Mouse (Mus musculus) liver, embryonic 15.5 days (tissue): ENCODE measurements at regions not wholly inside any gene's neighbourhood (a gene's known extent, or its start where the extent isn't known, plus 50 kb on each side); places are given as distances from the start of the nearest gene placed in this dataset.

Source experiments
- ATAC-seq: fragments of 200-750 bp; cut with Nextera tagmentation; 2 replicates; pipeline ENCODE4 v1.8.0; 2017; ENCODE audit warnings: moderate number of reproducible peaks, mild to moderate bottlenecking, moderate library complexity; ENCODE audit not compliant: insufficient read depth
- H3K27ac ChIP-seq: fragments of 300-500 bp; sonication (generic); replicated peaks from 2 replicates; pipeline ENCODE4 v1.5.1; 2015; ENCODE audit warnings: mild to moderate bottlenecking, inconsistent platforms
- H3K27me3 ChIP-seq: fragments of 300-500 bp; sonication (generic); 2 replicates; pipeline ENCODE4 v1.6.1; 2015; ENCODE audit warnings: mild to moderate bottlenecking, inconsistent platforms
- H3K36me3 ChIP-seq: fragments of 300-500 bp; sonication (generic); replicated peaks from 2 replicates; pipeline ENCODE4 v1.6.1; 2015; ENCODE audit warnings: moderate library complexity, mild to moderate bottlenecking, inconsistent platforms
- H3K4me1 ChIP-seq: fragments of 300-500 bp; sonication (generic); replicated peaks from 2 replicates; pipeline ENCODE4 v1.6.1; 2015; ENCODE audit warnings: inconsistent platforms
- H3K4me2 ChIP-seq: fragments of 300-500 bp; sonication (generic); 2 replicates; pipeline ENCODE4 v1.6.1; 2015; ENCODE audit warnings: moderate library complexity, mild to moderate bottlenecking, inconsistent platforms
- H3K4me3 ChIP-seq: fragments of 300-500 bp; sonication (generic); replicated peaks from 2 replicates; pipeline ENCODE4 v1.5.1; 2015; ENCODE audit warnings: mild to moderate bottlenecking, inconsistent platforms
- H3K9ac ChIP-seq: fragments of 300-500 bp; sonication (generic); 2 replicates; pipeline ENCODE4 v1.6.1; 2015; ENCODE audit warnings: moderate library complexity, mild to moderate bottlenecking, inconsistent platforms
- H3K9me3 ChIP-seq: fragments of 300-500 bp; sonication (generic); replicated peaks from 2 replicates; pipeline ENCODE4 v1.6.1; 2016; ENCODE audit warnings: inconsistent platforms
- whole genome bisulfite sequencing: fragments of 180-500 bp; shearing (Covaris S2); methylation state at CpG from one replicate; pipeline ENCODE4 v1.1.7; 2015; ENCODE audit warnings: mixed read lengths; ENCODE audit not compliant: insufficient replicate concordance; 5-methylcytosine and 5-hydroxymethylcytosine counted together

GRCm38 (mm10) chr8:89169484-89169883, 125.5 kb upstream of the Sall1 start:
- Histone ChIP-seq H3K27me3 (no peaks in the 10 kb centered on the region), H3K27ac (no peak overlapping the region), H3K4me3 (no peak overlapping the region), H3K4me2 (no peak overlapping the region), H3K4me1 (no peaks in the 10 kb centered on the region), H3K9me3 (no peaks in the 10 kb centered on the region), H3K36me3 (no peaks in the 10 kb centered on the region), H3K9ac (no peak overlapping the region)
- ATAC-seq: no peak
- WGBS: 41% methylated on average over 7 of the region's 7 CpGs

GRCm38 (mm10) chr8:89167026-89167425, 123.1 kb upstream of the Sall1 start:
- no peaks in the 10 kb centered on the region for H3K4me1 ChIP-seq
- H3K4me3 ChIP-seq: no peak overlapping the region
- H3K27ac ChIP-seq: no peak overlapping the region
- no peak for ATAC-seq
- no peak overlapping the region for H3K9ac ChIP-seq
- no peak overlapping the region for H3K4me2 ChIP-seq
- no peaks in the 10 kb centered on the region for H3K27me3 ChIP-seq
- no peaks in the 10 kb centered on the region for H3K9me3 ChIP-seq
- no peaks in the 10 kb centered on the region for H3K36me3 ChIP-seq
- 42% methylated on average over 4 of the region's 4 CpGs for WGBS

- WGBS: 59% methylated on average over 1 of the region's 1 CpGs
- Histone ChIP-seq H3K4me1 (no peaks in the 10 kb centered on the region), H3K9ac (no peak overlapping the region)
These were observed 112.9 kb upstream of the Sall1 start for GRCm38 (mm10) chr8:89156909-89157308.

GRCm38 (mm10) chr8:89153605-89154004, 109.6 kb upstream of the Sall1 start:
- 51% methylated on average over 3 of the region's 3 CpGs for WGBS
- Histone ChIP-seq H3K36me3 (no peaks in the 10 kb centered on the region), H3K9me3 (no peaks in the 10 kb centered on the region), H3K27ac (no peak overlapping the region), H3K9ac (no peak overlapping the region), H3K4me2 (no peak overlapping the region), H3K27me3 (no peaks in the 10 kb centered on the region), H3K4me1 (no peaks in the 10 kb centered on the region), H3K4me3 (no peak overlapping the region)
- no peak for ATAC-seq

More at GRCm38 (mm10) chr8:89156909-89157308, 112.9 kb upstream of the Sall1 start:
- Histone ChIP-seq H3K27me3 (no peaks in the 10 kb centered on the region), H3K27ac (no peak overlapping the region), H3K4me3 (no peak overlapping the region), H3K9me3 (no peaks in the 10 kb centered on the region), H3K36me3 (no peaks in the 10 kb centered on the region), H3K4me2 (no peak overlapping the region)
- ATAC-seq: no peak

GRCm38 (mm10) chr8:89152867-89153595, 109.1 kb upstream of the Sall1 start:
- H3K27me3 ChIP-seq: no peaks in the 10 kb centered on the region
- no peaks in the 10 kb centered on the region for H3K36me3 ChIP-seq
- 71% methylated on average over 17 of the region's 17 CpGs for WGBS
- no peak overlapping the region for H3K4me3 ChIP-seq
- H3K9ac ChIP-seq: no peak overlapping the region
- no peak overlapping the region for H3K27ac ChIP-seq
- H3K4me2 ChIP-seq: no peak overlapping the region
- H3K4me1 ChIP-seq: no peaks in the 10 kb centered on the region
- no peaks in the 10 kb centered on the region for H3K9me3 ChIP-seq
- ATAC-seq: no peak

- no peaks in the 10 kb centered on the region for H3K36me3 ChIP-seq
- H3K9me3 ChIP-seq: no peaks in the 10 kb centered on the region
- 56% methylated on average over 8 of the region's 8 CpGs for WGBS
- no peak for ATAC-seq
- no peak overlapping the region for H3K4me3 ChIP-seq
- no peak overlapping the region for H3K9ac ChIP-seq
- H3K4me1 ChIP-seq: no peaks in the 10 kb centered on the region
- H3K27me3 ChIP-seq: no peaks in the 10 kb centered on the region
- H3K4me2 ChIP-seq: no peak overlapping the region
- no peak overlapping the region for H3K27ac ChIP-seq
These were observed 108.4 kb upstream of the Sall1 start for GRCm38 (mm10) chr8:89152331-89152730.

- no peak overlapping the region for H3K9ac ChIP-seq
- no peak overlapping the region for H3K4me3 ChIP-seq
- no peaks in the 10 kb centered on the region for H3K36me3 ChIP-seq
- WGBS: 28% methylated on average over 2 of the region's 2 CpGs
- no peaks in the 10 kb centered on the region for H3K9me3 ChIP-seq
- H3K27ac ChIP-seq: no peak overlapping the region
- no peak overlapping the region for H3K4me2 ChIP-seq
- H3K4me1 ChIP-seq: no peaks in the 10 kb centered on the region
- no peak for ATAC-seq
- H3K27me3 ChIP-seq: no peaks in the 10 kb centered on the region
These were observed 107.0 kb upstream of the Sall1 start for GRCm38 (mm10) chr8:89150952-89151351.

- Histone ChIP-seq H3K9me3 (no peaks in the 10 kb centered on the region), H3K36me3 (no peaks in the 10 kb centered on the region), H3K4me2 (no peak overlapping the region; the same call in 1 of the 2 replicates), H3K4me1 (no peaks in the 10 kb centered on the region), H3K27ac (no peak overlapping the region), H3K27me3 (no peaks in the 10 kb centered on the region), H3K4me3 (no peak overlapping the region), H3K9ac (no peak overlapping the region)
- ATAC-seq: peak; percentile 44; the same call in 1 of the 2 replicates
- WGBS: 53% methylated on average over 8 of the region's 8 CpGs
These were observed 97.7 kb upstream of the Sall1 start for GRCm38 (mm10) chr8:89141529-89142235.

- no peaks in the 10 kb centered on the region for H3K27me3 ChIP-seq
- no peak overlapping the region for H3K9ac ChIP-seq
- H3K4me3 ChIP-seq: no peak overlapping the region
- WGBS: 44% methylated on average over 3 of the region's 3 CpGs
- ATAC-seq: no peak
- H3K27ac ChIP-seq: no peak overlapping the region
- no peaks in the 10 kb centered on the region for H3K36me3 ChIP-seq
- H3K4me2 ChIP-seq: no peak overlapping the region
- no peaks in the 10 kb centered on the region for H3K4me1 ChIP-seq
- no peaks in the 10 kb centered on the region for H3K9me3 ChIP-seq
These were observed 95.9 kb upstream of the Sall1 start for GRCm38 (mm10) chr8:89139876-89140275.

GRCm38 (mm10) chr8:89138416-89139125, 94.6 kb upstream of the Sall1 start:
- H3K27ac ChIP-seq: no peak overlapping the region
- H3K4me3 ChIP-seq: no peak overlapping the region
- no peak overlapping the region for H3K9ac ChIP-seq
- no peak overlapping the region for H3K4me2 ChIP-seq
- H3K36me3 ChIP-seq: no peaks in the 10 kb centered on the region
- WGBS: 68% methylated on average over 8 of the region's 8 CpGs
- H3K27me3 ChIP-seq: no peaks in the 10 kb centered on the region
- ATAC-seq: no peak
- H3K9me3 ChIP-seq: no peaks in the 10 kb centered on the region
- no peaks in the 10 kb centered on the region for H3K4me1 ChIP-seq
